Mouse (Mus musculus) layer of hippocampus, adult 18-20 months (tissue): Measurements from ENCODE around the gene Dmap1. TPM values are rescaled to one million over a fixed set of nuclear protein-coding genes. Genes with fewer than 3 reads are reported as not detected.

Source experiments
- total RNA-seq, 2 experiments: library from RNA; stranded (reverse); gene quantifications; 2 replicates each; pipeline ENCODE4 v1.2.3; 2021

The Dmap1 gene
- total RNA-seq, 2 experiments from 2014 or later, result 37.5 to 38.2 TPM

Other genes starting within 250 kb of the Dmap1 start
- 100 to 1,000 TPM; 188 to 194 TPM for gene Rnf220, start 185.2 kb downstream of the Dmap1 start, total RNA-seq
- 100 to 1,000 TPM; 200 to 214 TPM for gene Eri3, start 131.9 kb downstream of the Dmap1 start, total RNA-seq
- not detected for gene Gm12845, start 42.1 kb upstream of the Dmap1 start, total RNA-seq
- gene Klf17, start 83.4 kb upstream of the Dmap1 start, total RNA-seq, result not detected
- 10 to 100 TPM; 35.3 to 37.4 TPM for gene Slc6a9, start 152.2 kb upstream of the Dmap1 start, total RNA-seq
- under 1 TPM; 0.28 to 0.72 TPM for gene Ccdc24, start 190.3 kb upstream of the Dmap1 start, total RNA-seq
- 10 to 100 TPM; 60.4 to 65.2 TPM for gene B4galt2, start 201.2 kb upstream of the Dmap1 start, total RNA-seq
- gene Atp6v0b, start 205.1 kb upstream of the Dmap1 start, total RNA-seq, result 100 to 1,000 TPM; 398 to 399 TPM
- 10 to 100 TPM; 11.2 TPM for gene Dph2, start 209.8 kb upstream of the Dmap1 start, total RNA-seq
- gene Ipo13, start 232.7 kb upstream of the Dmap1 start, total RNA-seq, result 100 to 1,000 TPM; 135 to 143 TPM
- gene Artn, start 247.5 kb upstream of the Dmap1 start, total RNA-seq, result 1 to 10 TPM; 1.4 to 1.7 TPM